In genomic region chr17:75642311-75642710, GRCm38 (mm10) we compare ENCODE assay signal across 25 mouse cellular contexts.
"Had no signal": no experiment of that assay in that cellular context is flagged by ENCODE, and none has a peak within 500 bp of the region (broad histone marks: within the 10 kb centered on the region; RNA-seq: fewer than 3 reads in every experiment).

No protein-coding gene starts in this region.

- H3K9me3 ChIP-seq: embryonic facial prominence, embryonic 10.5 days; embryonic facial prominence, embryonic 12.5 days; embryonic facial prominence, embryonic 13.5 days; embryonic facial prominence, embryonic 15.5 days; forebrain, embryonic 10.5 days; forebrain, embryonic 12.5 days; forebrain, embryonic 13.5 days; forebrain, embryonic 15.5 days; heart, embryonic 10.5 days had no signal

- H3K9ac ChIP-seq: embryonic facial prominence, embryonic 12.5 days; embryonic facial prominence, embryonic 13.5 days; embryonic facial prominence, embryonic 15.5 days; forebrain, embryonic 12.5 days; forebrain, embryonic 13.5 days; forebrain, embryonic 15.5 days; forebrain, postnatal 0 days had no signal

- H3K36me3 ChIP-seq: embryonic facial prominence, embryonic 10.5 days; embryonic facial prominence, embryonic 12.5 days; embryonic facial prominence, embryonic 13.5 days; embryonic facial prominence, embryonic 15.5 days; forebrain, embryonic 10.5 days; forebrain, embryonic 12.5 days; forebrain, embryonic 15.5 days; heart, embryonic 10.5 days had no signal

- H3K4me1 ChIP-seq: embryonic facial prominence, embryonic 10.5 days; embryonic facial prominence, embryonic 12.5 days; embryonic facial prominence, embryonic 13.5 days; embryonic facial prominence, embryonic 15.5 days; heart, embryonic 10.5 days had no signal

- H3K4me2 ChIP-seq: embryonic facial prominence, embryonic 12.5 days; embryonic facial prominence, embryonic 13.5 days; embryonic facial prominence, embryonic 15.5 days; forebrain, embryonic 12.5 days; forebrain, embryonic 13.5 days; forebrain, embryonic 15.5 days had no signal

- H3K27me3 ChIP-seq: embryonic facial prominence, embryonic 12.5 days; embryonic facial prominence, embryonic 13.5 days; embryonic facial prominence, embryonic 15.5 days had no signal

- H3K27ac ChIP-seq: embryonic facial prominence, embryonic 10.5 days; embryonic facial prominence, embryonic 12.5 days; embryonic facial prominence, embryonic 13.5 days; embryonic facial prominence, embryonic 15.5 days; forebrain, embryonic 10.5 days; forebrain, embryonic 12.5 days; forebrain, embryonic 13.5 days; forebrain, embryonic 15.5 days; gastrocnemius, adult 2 months; heart, adult 2 months; heart, embryonic 10.5 days had no signal

- H3K4me3 ChIP-seq: embryonic facial prominence, embryonic 10.5 days; embryonic facial prominence, embryonic 12.5 days; embryonic facial prominence, embryonic 13.5 days; embryonic facial prominence, embryonic 15.5 days; erythroblast, embryonic 14.5 days; forebrain, embryonic 10.5 days; forebrain, embryonic 12.5 days; forebrain, embryonic 13.5 days; forebrain, embryonic 15.5 days; gastrocnemius, adult 2 months; heart, adult 2 months; heart, embryonic 10.5 days had no signal

- DNase-seq: cerebellum, adult 9-11 months; cerebellum, postnatal 10 days; cerebellum, postnatal 14 days; cerebellum, postnatal 25 days; cerebellum, postnatal 36 days; embryo, embryonic 11 days; forebrain, postnatal 0 days; gastrocnemius, adult 2 months; gastrocnemius, postnatal 10 days; gastrocnemius, postnatal 14 days; gastrocnemius, postnatal 25 days; gastrocnemius, postnatal 36 days; heart, adult 11 months; heart, adult 18-20 months; heart, adult 2 months had no signal
